Mouse (Mus musculus): ENCODE results near the gene Map3k5. TPM values are rescaled to one million over a fixed set of nuclear protein-coding genes. Genes with fewer than 3 reads are reported as not detected.

Map3k5 gene
- total RNA-seq, 2 experiments from 2014 or later = 8.6 to 15.2 TPM

DNA sequence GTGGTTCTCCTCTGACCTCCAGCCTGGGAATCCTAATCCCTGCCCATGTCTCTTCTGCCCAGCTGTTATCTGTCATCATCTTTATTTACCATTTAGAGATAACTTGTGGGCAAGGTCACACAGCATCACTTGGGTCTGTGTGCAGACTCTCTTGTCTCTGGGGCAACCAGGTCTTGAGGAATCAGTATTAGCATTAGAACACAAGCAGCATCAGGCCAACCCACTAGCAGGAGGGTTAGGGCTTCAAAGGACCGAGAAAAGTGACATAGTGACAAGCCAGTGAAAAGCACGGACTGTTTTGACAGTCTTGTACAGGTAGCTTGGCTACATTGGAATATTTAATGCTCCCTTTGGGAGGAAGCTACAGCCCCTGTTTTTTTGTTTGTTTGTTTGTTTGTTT, 153.6 kb downstream of the Map3k5 start:
- no peak for DNase-seq
- Histone ChIP-seq H3K27ac (no peak overlapping the region), H3K4me3 (no peak overlapping the region)
- intact Hi-C loops (cut with DNase I) = no loop called here
- no peak for TF ChIP-seq CTCF (IDR thresholded peaks at IDR 0.05)

DNA sequence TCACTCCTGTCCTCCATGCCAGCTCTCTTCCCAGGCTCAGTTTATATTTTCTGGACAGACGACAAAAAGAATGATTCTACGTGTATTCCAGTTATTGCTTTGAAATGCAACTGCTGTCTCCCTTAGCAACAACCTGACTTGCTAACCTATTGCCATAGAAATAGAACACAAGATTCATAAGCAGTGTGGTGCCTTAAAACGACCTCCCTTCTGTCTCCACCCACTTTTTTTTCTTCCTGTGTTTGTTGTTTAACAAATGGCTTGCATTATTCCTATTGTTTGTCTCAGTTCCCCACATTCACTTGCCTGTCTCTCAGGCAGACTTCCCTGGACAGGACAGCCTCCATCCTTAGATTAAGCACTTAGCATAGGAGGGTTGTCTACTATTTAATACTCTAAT, 154.8 kb downstream of the Map3k5 start:
- intact Hi-C loops (cut with DNase I) = no loop called here

DNA sequence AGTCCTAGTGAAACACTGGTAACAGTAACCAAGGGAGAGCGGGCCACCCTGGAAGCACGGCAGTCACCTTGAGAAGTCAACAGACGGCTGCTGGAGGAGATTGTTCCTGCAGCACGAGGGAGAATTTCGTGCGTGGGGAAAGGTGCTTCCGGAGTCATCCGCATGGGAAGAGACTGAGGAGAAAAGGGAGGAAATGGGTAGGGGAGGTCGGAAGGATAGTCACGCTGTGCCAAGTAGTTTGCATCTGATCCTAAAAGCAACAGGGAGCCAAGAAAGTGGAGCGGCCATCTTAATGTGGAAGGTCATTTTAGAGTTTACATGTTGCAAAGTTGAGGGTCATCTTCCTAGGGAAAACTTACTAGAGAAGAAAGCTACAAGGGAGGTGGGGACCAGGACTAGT, 155.9 kb downstream of the Map3k5 start:
- TF ChIP-seq CTCF (IDR thresholded peaks at IDR 0.05) = no peak
- no peak for DNase-seq
- no peak overlapping the region for H3K27ac ChIP-seq
- intact Hi-C loops (cut with DNase I) = no loop called here
- no peak overlapping the region for H3K4me3 ChIP-seq

More for the DNA sequence above, 154.8 kb downstream of the Map3k5 start:
- no peak for TF ChIP-seq CTCF (IDR thresholded peaks at IDR 0.05)
- H3K4me3 ChIP-seq = no peak overlapping the region
- DNase-seq = no peak
- no peak overlapping the region for H3K27ac ChIP-seq

DNA sequence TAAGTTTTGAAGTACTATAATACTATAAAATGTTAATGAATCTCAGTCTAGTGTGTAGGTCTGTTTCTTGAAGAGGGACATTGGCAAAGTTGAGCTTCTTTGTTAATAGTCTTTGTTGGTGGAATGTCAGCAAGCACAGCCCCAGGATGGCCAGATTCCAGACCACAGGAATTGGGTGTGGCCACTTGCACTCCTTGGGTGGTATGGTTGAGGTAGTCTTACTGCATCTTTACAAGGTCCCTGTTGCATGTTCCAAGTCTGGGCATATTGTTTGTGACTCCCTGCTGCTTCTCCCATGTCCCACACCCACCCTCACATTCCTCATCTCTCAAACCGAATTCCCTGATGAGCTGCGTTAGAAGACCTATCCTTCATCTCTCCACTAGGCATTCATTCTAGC, 157.1 kb downstream of the Map3k5 start:
- intact Hi-C loops (cut with DNase I) = no loop called here
- no peak for DNase-seq
- TF ChIP-seq CTCF (IDR thresholded peaks at IDR 0.05) = no peak
- no peak overlapping the region for H3K27ac ChIP-seq
- no peak overlapping the region for H3K4me3 ChIP-seq

DNA sequence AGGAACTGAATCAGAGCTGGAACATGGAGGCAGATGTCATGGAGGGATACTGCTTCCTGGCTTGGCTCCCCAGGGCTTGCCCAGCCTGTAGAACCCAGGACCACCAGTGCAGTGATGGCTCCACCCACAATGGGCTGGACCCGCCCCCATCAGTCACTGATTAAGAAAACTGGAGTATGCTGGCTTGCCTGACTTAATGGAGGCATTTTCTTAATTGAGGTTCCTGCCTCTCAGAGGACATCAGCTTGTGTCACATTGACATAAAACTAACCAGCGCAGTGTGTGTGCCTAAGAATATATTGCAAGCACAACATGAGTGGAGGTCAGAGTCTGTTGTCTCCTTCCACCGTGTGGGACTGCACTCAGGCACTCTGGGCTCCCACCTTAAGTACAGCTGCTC, 158.1 kb downstream of the Map3k5 start:
- intact Hi-C loops (cut with DNase I) = no loop called here
- TF ChIP-seq CTCF (IDR thresholded peaks at IDR 0.05) = no peak
- DNase-seq = no peak
- Histone ChIP-seq H3K4me3 (no peak overlapping the region), H3K27ac (no peak overlapping the region)

- DNase-seq = no peak
- Histone ChIP-seq H3K4me3 (no peak overlapping the region), H3K27ac (no peak overlapping the region)
- no peak for TF ChIP-seq CTCF (IDR thresholded peaks at IDR 0.05)
- intact Hi-C loops (cut with DNase I) = no loop called here
These were observed 167.2 kb downstream of the Map3k5 start for GRCm38 (mm10) chr10:20101456-20101855.

DNA sequence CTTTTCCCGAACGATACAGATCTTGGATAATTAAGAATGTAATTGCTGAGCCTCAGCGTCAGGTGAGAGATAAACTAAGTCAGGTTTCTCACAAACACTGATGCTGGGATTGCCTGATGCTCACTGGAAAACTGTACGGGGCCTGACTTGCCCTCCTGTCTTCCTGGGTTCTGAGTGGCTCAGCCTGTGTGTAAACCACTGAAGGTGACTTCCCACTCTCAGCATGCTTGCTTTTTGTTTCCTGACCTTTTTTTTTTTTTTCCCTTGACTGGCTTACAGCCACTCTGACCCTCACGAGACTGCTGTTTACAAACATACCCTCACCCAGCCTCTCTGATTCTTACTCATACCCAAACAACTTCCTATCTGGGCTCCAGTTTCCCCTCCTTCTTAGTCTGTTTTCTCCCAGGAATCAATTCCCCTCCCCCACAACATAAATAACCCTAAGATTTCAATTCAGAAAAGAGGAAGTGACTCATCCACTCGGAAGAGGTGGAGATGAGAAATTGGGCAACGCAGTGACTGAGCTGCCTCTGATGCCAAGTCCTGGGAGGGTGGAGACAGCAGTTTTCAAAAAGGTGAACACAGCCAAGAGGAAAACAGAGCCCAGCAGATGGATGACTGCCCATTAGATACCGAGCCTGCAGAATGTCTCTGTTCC, 170.1 kb downstream of the Map3k5 start:
- no peak for TF ChIP-seq CTCF (IDR thresholded peaks at IDR 0.05)
- DNase-seq = peak; percentile 81
- Histone ChIP-seq H3K4me3 (no peak overlapping the region), H3K27ac (peak overlapping the region; percentile 79)
- intact Hi-C loops (cut with DNase I) = no loop called here

DNA sequence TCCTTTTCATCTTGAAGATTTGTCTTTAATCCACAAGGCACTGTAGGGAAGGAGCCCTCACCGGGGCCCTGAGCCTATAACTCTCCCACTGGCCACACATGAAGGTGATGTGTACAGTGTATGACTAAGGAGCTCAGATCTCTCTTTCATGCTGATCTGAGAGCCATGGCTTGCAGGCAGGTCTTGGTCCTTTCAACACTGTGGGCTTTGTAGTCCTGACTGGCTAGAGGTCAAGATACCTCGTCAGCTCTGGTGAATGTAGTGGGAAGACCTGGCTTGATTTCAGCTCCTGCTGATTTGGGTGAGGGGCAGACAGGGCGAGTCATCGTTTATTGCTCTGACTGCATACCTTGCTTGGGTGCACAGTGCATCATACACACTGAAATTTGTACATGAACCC, 171.3 kb downstream of the Map3k5 start:
- TF ChIP-seq CTCF (IDR thresholded peaks at IDR 0.05) = no peak
- no peak for DNase-seq
- intact Hi-C loops (cut with DNase I) = no loop called here
- Histone ChIP-seq H3K4me3 (no peak overlapping the region), H3K27ac (peak overlapping the region; percentile 79)

- Histone ChIP-seq H3K4me3 (no peak overlapping the region), H3K27ac (no peak overlapping the region)
- DNase-seq = no peak
- intact Hi-C loops (cut with DNase I) = no loop called here
- TF ChIP-seq CTCF (IDR thresholded peaks at IDR 0.05) = no peak
These were observed 172.8 kb downstream of the Map3k5 start for GRCm38 (mm10) chr10:20107031-20107430.

- intact Hi-C loops (cut with DNase I) = no loop called here
These were observed 177.2 kb downstream of the Map3k5 start for GRCm38 (mm10) chr10:20111508-20111907.

GRCm38 (mm10) chr10:20112026-20112973, 178.0 kb downstream of the Map3k5 start:
- TF ChIP-seq CTCF (IDR thresholded peaks at IDR 0.05) = no peak
- H3K27ac ChIP-seq = no peak overlapping the region
- intact Hi-C loops (cut with DNase I) = no loop called here
- no peak overlapping the region for H3K4me3 ChIP-seq
- DNase-seq = no peak

More at GRCm38 (mm10) chr10:20111508-20111907, 177.2 kb downstream of the Map3k5 start:
- no peak for TF ChIP-seq CTCF (IDR thresholded peaks at IDR 0.05)
- Histone ChIP-seq H3K27ac (no peak overlapping the region), H3K4me3 (no peak overlapping the region)
- DNase-seq = no peak

- no peak for DNase-seq
- no peak overlapping the region for H3K27ac ChIP-seq
- intact Hi-C loops (cut with DNase I) = no loop called here
These were observed 185.5 kb downstream of the Map3k5 start for GRCm38 (mm10) chr10:20119504-20120425.

More at GRCm38 (mm10) chr10:20119504-20120425, 185.5 kb downstream of the Map3k5 start:
- TF ChIP-seq CTCF (IDR thresholded peaks at IDR 0.05) = no peak
- no peak overlapping the region for H3K4me3 ChIP-seq

Data from gastrocnemius, adult 2 months (tissue).